Mouse (Mus musculus) stomach, postnatal 0 days (tissue): ENCODE measurements around the gene AI837181. TPM values are rescaled to one million over a fixed set of nuclear protein-coding genes. Genes with fewer than 3 reads are reported as not detected.

ENCODE experiments used
- ATAC-seq: fragments of 200-750 bp; cut with Nextera tagmentation; 2 replicates; pipeline ENCODE4 v1.8.0; 2017; ENCODE audit not compliant: low FRiP score, low TSS enrichment
- DNase-seq: peaks from one replicate; pipeline ENCODE4 v3.0.0-alpha.2; 2016; ENCODE audit warnings: low spot score
- H3K27ac ChIP-seq: fragments of 300-500 bp; sonication (generic); replicated peaks from 2 replicates; pipeline ENCODE4 v1.5.1; 2014; ENCODE audit warnings: mild to moderate bottlenecking, control low read depth
- H3K27me3 ChIP-seq: fragments of 300-500 bp; sonication (generic); 2 replicates; pipeline ENCODE4 v1.6.1; 2014; ENCODE audit warnings: low read length; ENCODE audit not compliant: control insufficient read depth, insufficient read depth
- H3K36me3 ChIP-seq: fragments of 300-500 bp; sonication (generic); 2 replicates; pipeline ENCODE4 v1.6.1; 2014; ENCODE audit warnings: low read length, mixed read lengths; ENCODE audit not compliant: control insufficient read depth, insufficient read depth
- H3K4me1 ChIP-seq: fragments of 300-500 bp; sonication (generic); replicated peaks from 2 replicates; pipeline ENCODE4 v1.6.1; 2014; ENCODE audit warnings: antibody characterized with exemption; ENCODE audit not compliant: control insufficient read depth, insufficient read depth
- H3K4me2 ChIP-seq: fragments of 300-500 bp; sonication (generic); replicated peaks from 2 replicates; pipeline ENCODE4 v1.6.1; 2014; ENCODE audit warnings: low read depth, mild to moderate bottlenecking, control low read depth, moderate library complexity
- H3K4me3 ChIP-seq: fragments of 300-500 bp; sonication (generic); 2 replicates; pipeline ENCODE4 v1.5.1; 2014; ENCODE audit warnings: low read depth, low read length, control low read depth
- H3K9ac ChIP-seq: fragments of 300-500 bp; sonication (generic); 2 replicates; pipeline ENCODE4 v1.6.1; 2014; ENCODE audit warnings: mild to moderate bottlenecking, low read length, control low read depth, mixed read lengths
- H3K9me3 ChIP-seq: fragments of 300-500 bp; sonication (generic); 2 replicates; pipeline ENCODE4 v1.6.1; 2016; ENCODE audit warnings: low read length; ENCODE audit not compliant: control insufficient read depth
- CTCF ChIP-seq: IDR thresholded peaks from 2 replicates; pipeline ENCODE4 v1.5.1; 2016; ENCODE audit warnings: antibody characterized with exemption, low read depth, mild to moderate bottlenecking, moderate library complexity
- EP300 ChIP-seq: optimal IDR thresholded peaks from 2 replicates; pipeline ENCODE3; 2016; ENCODE audit warnings: antibody characterized with exemption
- WGBS: fragments of 180-500 bp; shearing (Covaris S2); extraction: QIAGEN DNeasy Blood & Tissue Kit; methylation state at CpG from one replicate; pipeline ENCODE4 v1.1.7; 2014; 5-methylcytosine and 5-hydroxymethylcytosine counted together
- polyA plus RNA-seq: library from polyadenylated mRNA; unstranded; fragments of >200 nt; fragmentation: Nextera tagmentation; extraction: Ambion mirVana; gene quantifications from 2 replicates; pipeline ENCODE4 v1.2.1, GENCODE M21; 2015

The AI837181 gene
- 36.5 and 38.6 TPM in 2 replicates for polyA plus RNA-seq

GRCm38 (mm10) chr19:5424782-5425741 lies at the start of gene AI837181, which contains the start of gene Drap1:
Gene AI837181, plus strand, starts transcription at chr19:5425144.
Gene Drap1, minus strand, starts transcription at chr19:5424979.
- Histone ChIP-seq H3K36me3 (peaks cover 3% of the 10 kb centered on the region), H3K9me3 (no peaks in the 10 kb centered on the region), H3K9ac (peak within 1 kb of the TSS; percentile 93), H3K27ac (peak within 1 kb of the TSS; percentile 94), H3K27me3 (no peaks in the 10 kb centered on the region), H3K4me1 (peaks cover 10% of the 10 kb centered on the region), H3K4me2 (peak within 1 kb of the TSS; percentile 76), H3K4me3 (peak within 1 kb of the TSS; percentile 87)
- 0% methylated on average over 59 of the region's 87 CpGs for WGBS
- TF ChIP-seq CTCF = no peak
- TF ChIP-seq EP300 = no peak
- ATAC-seq = peak; percentile 88
- peak; percentile 99 for DNase-seq

GRCm38 (mm10) chr19:5377446-5377845 lies 47.5 kb upstream of the AI837181 start:
- Histone ChIP-seq H3K36me3 (peaks cover 28% of the 10 kb centered on the region), H3K4me1 (no peaks in the 10 kb centered on the region), H3K9ac (no peak overlapping the region), H3K27me3 (no peaks in the 10 kb centered on the region), H3K27ac (no peak overlapping the region), H3K9me3 (no peaks in the 10 kb centered on the region), H3K4me2 (no peak overlapping the region), H3K4me3 (no peak overlapping the region)
- DNase-seq (no peak), ATAC-seq (no peak)
- TF ChIP-seq EP300 (no peak), CTCF (no peak)
- WGBS = 92% methylated on average over 1 of the region's 1 CpGs

- ATAC-seq (no peak), DNase-seq (no peak)
- H3K36me3 ChIP-seq = peaks cover 43% of the 10 kb centered on the region
- TF ChIP-seq EP300 (no peak), CTCF (no peak)
- 0 out of 2 replicates have a peak, but pooled peaks cover 2% of the 10 kb centered on the region for H3K4me1 ChIP-seq
- no peak overlapping the region for H3K4me3 ChIP-seq
- H3K9me3 ChIP-seq = no peaks in the 10 kb centered on the region
- no peak overlapping the region for H3K4me2 ChIP-seq
- 92% methylated on average over 12 of the region's 12 CpGs for WGBS
- H3K9ac ChIP-seq = no peak overlapping the region
- H3K27me3 ChIP-seq = no peaks in the 10 kb centered on the region
- H3K27ac ChIP-seq = no peak overlapping the region
Measured at GRCm38 (mm10) chr19:5383326-5383725, 41.6 kb upstream of the AI837181 start.

GRCm38 (mm10) chr19:5384715-5385114 lies 40.2 kb upstream of the AI837181 start:
- peaks cover 31% of the 10 kb centered on the region for H3K36me3 ChIP-seq

GRCm38 (mm10) chr19:5388011-5388441 lies 36.9 kb upstream of the AI837181 start:
- DNase-seq = peak; percentile 58
- WGBS = under 1% methylated on average over 39 of the region's 43 CpGs
- H3K4me1 ChIP-seq = peaks cover 9% of the 10 kb centered on the region; the same call in 1 of the 2 replicates
- peak; percentile 39; the same call in 1 of the 2 replicates for ATAC-seq
- H3K4me2 ChIP-seq = peak overlapping the region; percentile 73
- H3K36me3 ChIP-seq = peaks cover 14% of the 10 kb centered on the region
- no peaks in the 10 kb centered on the region for H3K27me3 ChIP-seq
- no peaks in the 10 kb centered on the region for H3K9me3 ChIP-seq
- TF ChIP-seq CTCF (no peak), EP300 (no peak)
- H3K9ac ChIP-seq = peak overlapping the region; percentile 96
- peak overlapping the region; percentile 91 for H3K4me3 ChIP-seq
- H3K27ac ChIP-seq = peak overlapping the region; percentile 90

More at GRCm38 (mm10) chr19:5384715-5385114, 40.2 kb upstream of the AI837181 start:
- H3K27ac ChIP-seq = no peak overlapping the region
- H3K9me3 ChIP-seq = no peaks in the 10 kb centered on the region
- TF ChIP-seq CTCF (no peak), EP300 (no peak)
- DNase-seq (no peak), ATAC-seq (no peak)
- H3K9ac ChIP-seq = no peak overlapping the region
- H3K4me3 ChIP-seq = no peak overlapping the region
- no peak overlapping the region for H3K4me2 ChIP-seq
- H3K27me3 ChIP-seq = no peaks in the 10 kb centered on the region
- H3K4me1 ChIP-seq = peaks cover 7% of the 10 kb centered on the region; the same call in 1 of the 2 replicates
- WGBS = 86% methylated on average over 8 of the region's 8 CpGs
